Mouse (Mus musculus): Measurements from ENCODE around the gene Tgfbr2. TPM values are rescaled to one million over a fixed set of nuclear protein-coding genes. Genes with fewer than 3 reads are reported as not detected.

Gene Tgfbr2
- polyA plus RNA-seq, 1 experiment = not detected

DNA sequence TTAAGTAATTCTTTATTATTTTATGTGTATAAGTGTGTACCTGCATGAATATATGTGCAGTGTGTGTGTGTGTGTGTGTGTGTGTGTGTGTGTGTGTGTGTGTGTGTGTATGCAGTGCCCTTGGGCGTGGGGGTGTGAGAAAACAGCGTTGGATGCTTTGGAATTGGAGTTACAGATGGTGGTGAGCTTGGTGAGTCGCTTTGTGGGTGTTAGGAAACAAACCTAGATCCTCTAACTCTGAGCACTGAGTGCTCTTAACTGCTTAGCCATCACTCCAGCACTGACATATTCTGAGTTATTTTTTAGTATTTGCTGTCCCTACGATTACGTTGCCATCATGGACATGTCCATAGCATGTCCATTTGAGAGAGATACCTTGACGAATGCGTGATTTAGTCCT, 59.3 kb downstream of the Tgfbr2 start:
- no peak for TF ChIP-seq GATA1 (IDR thresholded peaks at IDR 0.05; ENCODE audit: low read length)

DNA sequence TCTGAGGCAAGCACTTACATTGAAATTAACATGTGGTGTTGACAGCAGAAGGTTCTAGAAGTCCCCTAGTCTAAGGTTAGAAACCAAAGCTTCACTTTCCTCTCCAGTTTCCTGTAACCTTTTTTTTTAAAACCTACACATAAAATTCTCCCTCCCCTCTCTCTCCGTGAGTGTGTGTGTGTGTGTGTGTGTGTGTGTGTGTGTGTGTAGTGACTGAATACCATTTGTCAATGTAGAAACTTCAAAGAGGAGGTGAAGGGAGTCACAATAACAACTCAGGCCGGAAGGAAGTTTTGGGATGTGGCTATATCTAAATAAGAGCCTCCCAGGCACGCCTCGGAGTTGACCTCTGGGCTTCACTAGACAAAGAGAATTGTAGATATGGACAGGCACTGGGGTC, 60.8 kb downstream of the Tgfbr2 start:
- no peak for TF ChIP-seq GATA1 (IDR thresholded peaks at IDR 0.05; ENCODE audit: low read length)

DNA sequence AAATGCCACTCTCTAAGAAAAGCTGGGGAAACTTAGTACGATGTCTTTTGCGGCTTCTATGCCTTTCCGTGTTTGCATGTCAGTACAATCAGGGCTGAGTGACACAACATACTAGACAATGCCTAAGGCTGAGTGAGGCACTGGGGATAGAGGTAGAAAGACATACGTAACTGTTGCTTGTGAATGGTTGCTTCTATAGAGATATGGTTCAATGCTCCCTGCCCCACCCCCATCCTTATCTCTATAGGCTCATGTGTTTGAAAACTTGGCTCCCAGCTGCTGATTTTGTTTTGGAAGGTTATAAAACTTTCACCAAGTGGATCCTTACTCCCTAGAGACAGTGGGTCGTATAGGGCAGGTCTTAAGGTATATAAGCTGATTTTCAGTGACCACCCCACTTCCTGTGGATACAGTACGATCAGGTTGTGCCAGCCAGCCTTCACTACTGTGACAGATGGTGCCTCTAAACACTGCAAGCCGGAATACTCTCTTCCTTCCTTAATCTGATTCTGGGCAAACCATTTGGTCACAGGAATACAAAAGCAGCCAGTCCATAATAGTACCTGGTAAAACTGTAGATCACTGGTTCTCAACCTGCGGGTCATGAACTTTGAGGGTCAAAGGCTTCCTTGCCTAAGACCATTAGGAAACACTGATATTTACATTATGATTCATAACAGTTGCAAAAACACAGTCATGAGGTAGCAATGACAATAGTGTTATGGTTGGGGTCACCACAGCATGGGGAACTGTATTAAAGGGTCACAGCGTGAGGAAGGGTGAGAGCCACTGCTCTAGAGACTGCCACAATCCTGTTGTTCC, 63.8 kb downstream of the Tgfbr2 start:
- TF ChIP-seq GATA1 (IDR thresholded peaks at IDR 0.05; ENCODE audit: low read length) = no peak

DNA sequence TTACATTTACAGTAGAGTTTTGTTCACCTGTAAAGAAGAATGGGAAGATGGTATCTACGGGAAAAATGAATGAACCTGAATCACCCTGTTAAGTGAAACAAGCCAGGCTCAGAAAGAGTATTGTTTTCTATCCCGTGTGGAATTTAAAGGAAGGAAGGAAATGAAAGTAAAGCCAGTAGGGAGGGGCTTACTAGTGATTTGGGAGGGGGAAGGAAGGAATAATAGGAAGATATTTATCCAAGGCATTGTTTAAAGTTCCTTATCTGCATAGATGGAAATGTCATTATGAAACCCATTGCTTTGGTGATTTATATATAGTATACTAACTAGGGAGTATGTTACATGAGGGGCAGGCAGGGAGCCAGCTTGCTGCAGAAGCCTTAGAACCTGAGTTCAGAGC, 66.4 kb downstream of the Tgfbr2 start:
- no peak for TF ChIP-seq GATA1 (IDR thresholded peaks at IDR 0.05; ENCODE audit: low read length)

DNA sequence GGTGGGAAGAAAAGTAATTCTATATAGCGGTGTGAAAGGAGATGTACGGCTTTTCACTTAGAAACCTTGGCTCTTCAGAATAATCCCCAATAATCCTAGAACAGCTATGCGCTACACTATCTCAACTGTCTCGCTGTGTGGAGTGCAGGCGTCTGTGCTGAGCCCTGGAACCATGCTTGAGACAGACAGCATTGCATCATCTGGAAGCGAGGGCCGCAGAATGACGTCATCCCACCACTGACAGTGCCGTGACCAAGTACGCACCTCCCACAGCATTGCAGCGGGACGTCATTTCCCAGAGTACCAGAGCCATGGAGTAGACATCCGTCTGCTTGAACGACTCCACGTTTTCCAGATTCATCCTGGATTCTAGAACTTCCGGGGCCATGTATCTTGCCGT, 70.4 kb downstream of the Tgfbr2 start:
- TF ChIP-seq GATA1 (IDR thresholded peaks at IDR 0.05; ENCODE audit: low read length) = no peak

DNA sequence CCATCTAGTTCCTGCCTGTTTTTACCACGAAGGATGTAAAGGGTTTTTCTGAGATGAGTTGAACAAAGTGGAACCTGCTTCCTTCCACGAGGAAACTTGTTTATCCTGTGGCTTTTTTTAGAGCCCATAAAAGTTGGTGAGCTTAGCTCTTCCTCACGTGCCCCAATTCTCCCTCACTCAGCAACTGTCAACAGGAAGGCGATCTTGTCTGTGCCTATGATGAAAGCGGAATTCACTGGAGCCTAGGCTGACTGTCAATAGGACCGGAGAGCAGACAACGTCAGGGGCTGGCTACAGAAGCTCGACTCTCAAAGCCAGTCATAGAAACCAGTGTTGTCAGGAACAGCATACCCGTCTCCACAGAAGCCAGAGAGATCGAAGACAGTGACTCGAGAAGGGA, 73.3 kb downstream of the Tgfbr2 start:
- TF ChIP-seq GATA1 (IDR thresholded peaks at IDR 0.05; ENCODE audit: low read length) = no peak

DNA sequence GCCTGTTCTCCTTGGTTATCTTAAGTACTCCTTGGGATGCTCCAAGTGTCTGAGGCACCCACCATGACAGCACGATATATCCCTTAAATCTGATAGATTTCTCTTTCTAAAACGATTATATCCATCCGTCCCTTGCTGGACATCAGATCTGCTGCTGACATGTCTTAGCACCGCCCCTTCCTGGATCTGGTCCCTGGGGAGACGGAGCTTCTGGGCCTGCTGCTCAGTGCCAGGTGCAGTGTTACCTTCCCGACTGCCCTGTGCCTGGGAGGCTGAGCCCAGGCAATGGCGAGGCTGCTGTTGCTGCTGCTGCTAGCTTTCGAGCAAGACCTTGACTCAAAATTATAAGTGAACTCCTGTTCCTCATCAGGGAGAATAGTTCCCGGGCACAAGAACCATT, 75.1 kb downstream of the Tgfbr2 start:
- no peak for TF ChIP-seq GATA1 (IDR thresholded peaks at IDR 0.05; ENCODE audit: low read length)

DNA sequence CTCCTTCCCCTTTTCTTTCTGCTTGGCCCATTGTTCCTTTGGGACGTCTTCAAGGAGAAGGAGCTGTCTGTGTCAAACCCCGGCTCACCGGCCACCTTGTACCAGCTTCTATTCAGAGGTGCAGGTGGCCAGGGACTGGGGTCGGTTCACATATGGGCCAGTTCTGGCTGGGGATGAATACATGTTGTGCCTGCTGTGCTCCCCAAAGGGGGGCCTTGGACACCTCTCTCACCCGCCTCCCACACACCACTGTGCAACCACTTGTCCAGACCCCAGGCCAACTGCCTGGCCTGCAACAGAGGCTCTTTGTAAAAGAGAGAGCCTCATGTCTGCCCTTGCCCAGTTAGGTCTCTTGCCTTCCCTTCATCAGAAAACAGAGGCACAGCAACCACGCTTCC, 75.6 kb downstream of the Tgfbr2 start:
- no peak for TF ChIP-seq GATA1 (IDR thresholded peaks at IDR 0.05; ENCODE audit: low read length)

DNA sequence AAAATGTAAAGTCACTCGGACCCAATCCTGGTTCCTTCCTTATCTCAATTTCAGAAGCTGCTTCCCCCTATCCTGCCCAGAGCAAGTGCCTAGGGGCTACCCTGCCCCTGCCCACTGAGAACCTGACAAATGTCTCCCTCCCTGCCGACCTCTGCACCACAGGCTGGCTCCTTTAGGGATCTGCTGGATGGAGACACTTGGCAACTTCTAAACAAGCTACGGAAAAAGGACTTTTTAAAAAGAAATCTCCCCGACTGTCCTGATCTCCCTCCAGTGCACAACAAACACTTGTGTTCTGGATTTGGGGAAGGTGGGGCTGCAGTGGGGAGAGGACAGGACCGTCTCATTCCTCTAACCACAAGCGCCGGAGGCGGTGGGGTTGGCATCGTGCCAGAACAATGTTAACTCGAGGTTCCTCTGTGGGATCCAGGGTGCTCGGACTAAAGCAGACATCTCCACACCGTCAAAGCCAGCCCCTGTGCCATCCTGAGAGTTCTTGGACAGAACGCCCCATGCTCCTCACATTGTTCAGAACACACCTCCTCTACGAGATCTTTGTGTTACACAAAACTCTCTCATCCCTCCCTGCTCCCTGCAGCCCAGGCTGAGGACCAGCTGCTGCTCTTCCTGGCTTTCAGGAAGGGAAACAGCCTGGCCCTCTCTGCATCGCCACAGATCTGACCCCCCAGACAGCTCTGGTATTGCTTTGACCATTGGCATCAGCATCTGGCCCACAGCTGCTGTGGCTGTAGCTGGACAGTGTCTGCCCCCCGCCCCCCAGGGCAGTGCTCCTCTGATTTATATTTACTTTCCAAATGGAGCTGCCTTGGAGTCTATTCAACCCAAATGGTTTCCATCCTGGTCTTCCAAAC, 76.2 kb downstream of the Tgfbr2 start:
- TF ChIP-seq GATA1 (IDR thresholded peaks at IDR 0.05; ENCODE audit: low read length) = no peak

DNA sequence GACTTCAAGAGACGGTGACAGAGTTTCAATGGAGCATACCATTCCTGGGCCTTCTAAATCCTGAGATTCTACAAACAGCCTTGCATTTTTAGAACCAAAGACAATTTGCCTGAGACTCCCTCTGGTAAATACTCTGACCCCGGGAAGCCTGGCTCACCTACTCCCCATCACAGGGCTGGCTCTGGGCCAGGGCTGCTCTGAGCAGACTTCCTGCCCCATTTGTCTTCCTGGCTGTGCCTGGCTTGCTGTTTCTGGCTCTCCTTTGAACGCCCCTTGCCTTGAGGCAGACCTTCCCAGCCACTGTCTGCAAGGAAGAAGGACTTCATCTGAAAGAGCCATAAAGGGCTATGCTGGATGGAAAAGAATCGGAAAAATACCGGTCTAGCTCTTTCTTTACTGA, 83.2 kb downstream of the Tgfbr2 start:
- TF ChIP-seq GATA1 (IDR thresholded peaks at IDR 0.05; ENCODE audit: low read length) = no peak

DNA sequence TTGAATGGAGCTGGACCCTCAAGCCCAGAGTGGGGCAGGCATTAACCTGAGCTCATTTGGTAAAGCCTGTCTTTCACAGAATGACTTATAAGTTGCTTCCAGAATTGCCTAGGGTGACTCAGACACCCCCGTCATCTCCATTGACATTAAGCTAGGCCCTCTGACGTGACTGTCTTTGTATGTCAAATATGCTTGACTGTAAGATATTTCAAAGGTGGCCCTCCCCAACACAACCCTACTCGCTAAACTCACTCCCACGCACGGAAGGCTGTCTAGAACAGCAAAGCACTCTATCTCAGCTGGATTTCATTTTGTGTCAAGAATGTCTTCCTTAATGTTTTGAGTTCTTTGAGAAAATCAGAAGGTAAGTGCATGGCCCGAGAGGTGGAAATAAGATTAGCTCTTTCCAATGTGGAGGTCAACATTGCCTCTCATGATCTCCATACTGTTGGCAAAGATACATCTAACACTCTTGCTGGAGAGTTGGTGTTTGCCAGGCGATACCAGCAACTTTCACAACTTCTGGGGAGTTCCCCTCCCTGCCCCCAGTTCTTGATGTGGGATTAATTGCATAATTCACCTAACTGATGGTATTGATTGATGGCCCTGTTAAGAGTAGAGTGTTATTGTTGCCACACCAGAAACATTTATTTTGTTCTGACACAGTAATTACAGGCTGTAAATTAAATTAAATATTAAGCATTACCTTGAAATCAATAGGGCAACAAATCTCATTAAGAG, 83.9 kb downstream of the Tgfbr2 start:
- no peak for TF ChIP-seq GATA1 (IDR thresholded peaks at IDR 0.05; ENCODE audit: low read length)

DNA sequence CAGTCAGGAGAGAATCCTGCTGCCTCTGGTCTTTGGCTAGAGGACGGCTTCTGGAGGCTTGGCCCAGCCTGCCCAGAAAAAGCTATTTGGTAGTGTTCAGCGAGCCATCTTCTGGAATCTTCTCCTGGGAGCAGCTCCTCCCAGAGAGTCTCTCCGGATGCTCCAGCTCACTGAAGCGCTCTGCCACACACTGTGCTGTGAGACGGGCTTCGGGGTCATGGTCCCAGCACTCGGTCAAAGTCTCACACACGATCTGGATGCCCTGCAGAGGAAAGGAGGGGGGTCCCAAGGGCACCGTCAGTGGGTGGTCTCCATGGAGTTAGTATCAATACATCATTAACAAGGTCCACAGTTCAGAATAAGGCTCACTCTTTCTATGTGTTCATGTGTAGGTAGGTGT, 84.9 kb downstream of the Tgfbr2 start:
- no peak for TF ChIP-seq GATA1 (IDR thresholded peaks at IDR 0.05; ENCODE audit: low read length)

DNA sequence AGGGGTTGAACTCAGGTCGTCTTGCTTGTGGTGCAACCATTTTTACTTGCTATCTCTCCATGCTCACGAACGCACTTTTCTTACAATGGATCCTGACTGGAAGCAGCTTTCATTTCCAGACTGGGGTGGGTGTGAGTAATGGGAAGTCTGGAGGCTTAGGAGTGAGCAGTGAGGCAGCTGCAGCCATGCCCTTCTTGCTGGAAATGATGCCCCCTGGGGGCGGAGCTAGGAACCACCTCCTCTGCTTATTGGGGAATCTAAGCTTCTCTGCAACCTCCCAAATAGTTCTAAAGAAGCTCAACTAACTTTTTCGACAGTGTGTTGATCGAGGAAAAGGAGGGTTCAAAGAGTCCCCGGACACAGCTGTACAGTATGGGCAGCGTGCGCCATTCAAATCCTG, 86.2 kb downstream of the Tgfbr2 start:
- TF ChIP-seq GATA1 (IDR thresholded peaks at IDR 0.05; ENCODE audit: low read length) = no peak

DNA sequence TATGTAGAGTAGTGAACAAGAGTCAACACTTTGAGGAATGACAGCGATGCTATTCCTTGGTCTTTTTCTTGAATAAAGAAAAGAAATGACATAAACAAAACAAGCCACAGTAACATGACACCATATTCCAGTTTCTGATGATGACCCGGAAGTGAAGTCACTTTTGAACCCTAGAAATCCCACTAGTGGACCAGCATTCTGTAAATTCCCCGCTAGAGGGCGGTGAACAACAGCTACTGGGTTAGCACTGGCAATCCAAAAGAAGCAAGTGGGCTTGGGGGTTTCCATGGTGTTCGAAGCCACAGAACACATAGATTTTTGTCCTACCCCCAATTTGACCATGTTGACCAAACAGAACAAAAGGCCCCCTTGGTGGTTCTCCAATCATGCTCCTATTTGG, 87.3 kb downstream of the Tgfbr2 start:
- TF ChIP-seq GATA1 (IDR thresholded peaks at IDR 0.05; ENCODE audit: low read length) = no peak

DNA sequence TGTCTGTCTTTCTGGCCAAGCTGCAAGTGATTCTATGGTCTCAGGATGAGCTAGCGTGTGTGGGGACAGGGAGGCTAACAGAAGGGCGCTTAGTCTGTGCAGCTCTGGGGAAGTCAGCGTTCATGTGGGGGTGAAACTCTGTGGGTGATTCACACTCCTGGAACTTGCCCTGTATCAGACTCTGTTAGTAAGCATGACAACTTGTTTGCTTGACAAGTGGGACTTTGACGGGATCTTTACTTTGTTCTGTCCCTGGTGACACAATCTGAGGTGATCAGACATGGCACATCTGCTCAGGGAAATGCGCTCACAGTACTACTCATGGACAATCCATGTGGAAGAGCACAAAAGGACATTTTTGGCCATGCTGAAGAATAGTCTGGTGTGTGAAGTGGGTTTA, 87.9 kb downstream of the Tgfbr2 start:
- TF ChIP-seq GATA1 (IDR thresholded peaks at IDR 0.05; ENCODE audit: low read length) = no peak

DNA sequence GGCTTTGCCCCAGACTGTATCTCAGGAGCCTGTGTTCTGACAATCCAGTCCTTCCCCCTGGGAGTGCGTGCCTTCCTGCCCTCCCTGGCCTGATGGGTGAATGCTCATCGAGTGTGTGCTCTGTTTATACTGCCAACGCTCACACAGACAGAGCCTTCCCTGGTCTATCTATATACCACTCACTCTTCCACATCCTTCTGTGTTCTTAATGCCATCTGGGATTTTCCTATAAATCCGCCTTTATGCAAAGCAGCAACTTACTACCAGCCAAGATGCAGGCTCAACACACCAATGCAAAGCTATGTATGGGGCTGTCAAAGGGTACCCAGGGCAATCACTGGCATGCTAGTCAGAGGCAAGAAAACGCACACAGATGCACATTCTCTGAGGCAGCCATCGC, 89.2 kb downstream of the Tgfbr2 start:
- TF ChIP-seq GATA1 (IDR thresholded peaks at IDR 0.05; ENCODE audit: low read length) = no peak

Measured in G1E-ER4 (cell line).